Mouse (Mus musculus) cerebellum, adult 18-20 months (tissue): ENCODE data around the gene Snx10.

Experiments used
- DNase-seq, 2 experiments: peaks; one replicate each; pipeline ENCODE4 v3.0.0; 2021

Gene Snx10

DNA sequence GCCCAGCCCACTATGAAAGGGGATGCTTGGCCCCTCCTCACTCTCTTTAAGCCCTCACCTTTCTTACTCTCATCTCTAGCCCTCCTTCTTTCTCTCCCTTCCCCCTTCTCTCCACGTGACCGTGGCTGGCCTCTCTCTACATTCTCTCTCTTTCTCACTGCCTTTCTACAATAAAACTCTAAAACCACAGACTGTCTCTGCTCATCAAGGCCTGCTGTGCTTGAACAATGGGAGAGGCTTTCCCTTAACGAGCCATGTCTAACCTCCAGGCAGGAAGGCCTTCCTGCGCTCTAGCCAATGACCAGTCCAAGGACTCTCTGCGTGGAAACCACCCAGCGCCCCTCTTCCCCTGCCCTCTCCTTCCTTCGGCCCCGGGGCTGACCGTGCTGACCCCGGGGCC lies 11.9 kb downstream of the Snx10 start:
- no peak for DNase-seq

DNA sequence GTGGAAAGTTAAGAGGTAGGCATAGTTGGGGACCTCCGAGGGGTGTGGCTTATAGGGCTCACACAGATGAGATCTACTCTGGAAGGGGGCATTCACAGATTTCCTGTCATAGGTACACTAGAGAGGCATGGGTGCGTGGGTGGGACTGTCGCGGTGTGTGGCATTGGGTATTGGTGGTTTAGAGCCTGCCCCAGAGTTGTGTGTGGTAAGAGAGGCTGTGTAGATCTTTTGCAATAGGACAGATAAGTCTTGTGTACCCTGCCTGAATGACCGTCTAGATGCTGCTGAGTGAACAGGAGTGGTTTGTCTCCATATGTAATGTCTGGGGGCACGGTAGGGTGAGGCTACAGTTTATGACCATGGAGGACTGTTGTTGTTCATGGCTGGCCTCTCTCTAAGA lies 16.8 kb downstream of the Snx10 start:
- DNase-seq = no peak

DNA sequence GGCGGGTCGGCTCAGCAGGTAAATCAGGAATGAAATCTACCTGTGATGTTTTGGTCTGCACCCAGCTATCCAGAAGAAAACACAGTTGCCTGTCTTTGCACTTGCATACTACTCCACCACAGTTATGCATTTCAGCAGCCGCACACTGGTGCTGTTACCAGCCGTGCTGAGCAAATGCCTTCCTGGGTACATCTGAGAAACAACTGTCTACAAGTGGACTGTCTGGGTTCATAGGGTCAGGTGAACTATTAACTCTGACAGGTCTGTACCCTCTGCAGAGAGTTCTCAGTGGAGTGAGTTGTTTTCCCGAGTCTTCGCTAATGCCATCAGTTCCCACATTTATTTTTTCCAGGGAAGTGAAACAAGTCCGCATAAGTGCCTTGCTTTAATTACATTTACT lies 17.7 kb downstream of the Snx10 start:
- DNase-seq = no peak

DNA sequence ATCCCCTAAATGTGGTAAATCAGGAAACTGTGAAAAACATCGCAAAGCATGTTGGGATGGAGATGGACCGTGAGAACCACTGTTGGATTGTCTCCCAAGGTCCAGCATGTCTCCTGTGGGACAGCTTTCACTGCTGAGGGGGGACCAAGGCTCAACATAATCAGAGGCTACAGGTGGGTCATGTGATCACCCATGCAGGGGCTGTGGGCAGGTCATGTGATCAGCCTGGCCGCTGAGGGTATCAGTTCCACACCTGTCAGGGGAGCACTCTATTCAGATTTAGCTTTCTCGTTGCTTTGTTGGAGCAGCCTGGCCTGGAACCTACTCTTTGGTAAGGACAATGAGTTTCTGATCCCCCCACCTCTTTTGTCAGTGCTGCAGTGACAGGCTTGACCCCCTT lies 18.4 kb downstream of the Snx10 start:
- no peak for DNase-seq

DNA sequence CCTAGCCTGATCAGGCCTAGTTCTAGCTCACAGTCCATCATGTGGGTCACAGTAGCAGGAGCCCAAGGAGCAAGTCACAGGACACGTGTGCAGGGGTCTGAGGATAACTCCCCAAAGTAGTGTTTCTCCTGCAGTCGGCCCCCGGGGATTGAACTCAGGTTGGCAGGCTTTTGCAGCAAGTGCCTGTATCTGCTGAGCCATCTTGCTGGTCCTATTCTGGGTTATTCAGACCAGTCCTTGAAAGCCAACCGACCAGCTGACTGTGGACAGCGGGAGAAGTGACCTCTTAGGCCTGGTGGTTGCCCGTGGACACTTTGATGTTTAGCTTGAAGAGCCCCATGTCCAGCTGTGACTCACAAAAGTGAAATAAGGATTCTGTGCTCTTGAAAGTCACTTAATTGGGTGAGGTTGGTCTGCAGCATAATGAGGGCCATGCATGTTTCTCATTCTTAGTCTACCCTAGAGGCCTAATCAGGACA lies 20.0 kb downstream of the Snx10 start:
- no peak for DNase-seq

DNA sequence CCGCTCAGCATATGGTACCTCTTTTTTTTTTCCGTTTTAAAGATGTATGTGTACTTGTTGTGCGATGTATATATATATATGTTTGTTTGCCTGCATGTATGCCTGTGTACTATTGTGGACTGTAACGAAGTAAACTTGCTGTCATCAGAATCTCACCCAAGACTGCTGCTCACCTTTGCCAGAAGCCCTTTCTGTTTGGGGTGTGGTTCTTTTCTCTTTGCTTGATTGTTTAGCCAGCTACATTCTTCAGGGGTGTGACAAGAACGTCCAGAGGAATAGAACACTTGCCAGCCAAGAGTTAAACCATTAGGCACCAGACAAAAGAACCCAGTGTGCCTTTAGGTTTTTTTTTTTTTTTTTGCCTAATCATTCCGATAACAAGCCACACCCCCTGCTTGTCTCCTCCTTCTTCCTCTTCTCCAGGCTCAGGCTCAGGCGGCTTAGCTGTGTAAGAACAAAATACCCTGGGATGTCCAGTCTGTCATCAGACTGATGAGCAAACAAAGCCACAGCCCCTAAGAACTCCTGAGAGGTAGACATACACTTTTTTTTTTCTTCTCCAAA lies 20.5 kb downstream of the Snx10 start:
- no peak for DNase-seq

DNA sequence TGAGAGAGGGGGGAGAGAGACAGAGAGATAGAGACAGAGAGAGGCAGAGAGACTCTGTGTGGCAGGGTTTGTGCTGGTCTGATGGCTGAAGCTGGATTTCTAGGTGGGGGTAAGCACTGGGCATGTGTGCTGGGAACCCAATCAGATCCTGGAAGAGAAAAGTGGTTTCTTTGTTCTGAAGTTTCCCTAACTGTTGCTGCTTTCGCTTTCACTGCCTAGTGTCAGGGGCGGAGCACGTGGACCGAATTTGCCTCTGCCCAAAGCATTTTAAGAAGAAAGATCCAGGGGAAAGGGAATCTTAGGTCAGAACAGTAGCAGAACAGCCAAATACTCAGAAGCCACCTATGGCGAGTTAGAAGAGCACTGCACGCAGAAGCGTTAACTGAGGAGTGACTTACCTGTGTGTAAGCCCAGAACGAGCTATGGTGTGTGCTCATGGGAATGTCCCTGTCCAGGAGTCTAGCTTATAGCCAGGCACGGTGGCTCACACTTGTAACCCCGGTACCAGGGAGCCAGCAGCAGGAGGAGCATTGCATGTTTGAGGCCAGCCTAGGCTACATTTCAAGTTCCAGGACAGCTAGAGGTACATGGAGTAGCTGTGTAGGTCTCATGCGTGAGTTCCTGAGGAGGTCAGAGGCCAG lies 21.6 kb downstream of the Snx10 start:
- no peak for DNase-seq

DNA sequence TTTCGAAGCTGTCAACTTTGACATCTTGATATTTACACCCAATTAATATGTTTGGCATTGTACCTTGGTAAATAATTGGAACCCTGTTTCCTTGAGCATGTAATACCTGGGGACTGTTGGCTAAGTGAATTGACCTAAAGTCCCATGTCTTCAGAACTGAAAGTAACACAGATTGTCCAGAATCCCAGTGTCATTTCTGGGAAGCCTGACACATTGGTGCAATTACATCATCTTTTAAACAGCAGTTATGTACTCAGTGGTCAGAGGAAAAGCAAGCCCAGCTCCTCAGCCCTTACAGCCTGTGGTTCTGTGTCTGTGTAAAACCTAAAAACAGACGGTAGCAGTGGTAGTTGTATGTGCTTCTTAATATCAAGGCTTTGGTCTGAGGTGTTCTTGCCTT lies 22.4 kb downstream of the Snx10 start:
- DNase-seq = no peak

DNA sequence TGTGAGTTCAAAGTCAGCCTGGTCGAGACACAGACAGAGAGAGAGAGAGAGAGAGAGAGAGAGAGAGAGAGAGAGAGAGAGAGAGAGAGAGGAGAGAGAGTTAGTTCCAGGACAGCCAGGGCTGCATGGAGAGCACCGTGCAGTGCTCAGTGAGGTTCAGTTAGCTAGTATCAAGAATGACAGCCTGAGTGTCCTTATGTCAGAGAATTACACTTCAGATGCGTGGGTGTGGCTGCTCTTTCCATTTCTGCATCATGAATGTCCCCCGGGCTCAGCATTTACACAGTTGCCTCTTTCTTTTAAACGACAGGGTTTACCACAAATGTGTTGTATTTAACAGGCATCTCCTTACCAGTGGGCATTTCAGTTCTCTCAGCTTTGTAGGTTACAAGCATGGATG lies 25.1 kb downstream of the Snx10 start:
- DNase-seq = no peak

DNA sequence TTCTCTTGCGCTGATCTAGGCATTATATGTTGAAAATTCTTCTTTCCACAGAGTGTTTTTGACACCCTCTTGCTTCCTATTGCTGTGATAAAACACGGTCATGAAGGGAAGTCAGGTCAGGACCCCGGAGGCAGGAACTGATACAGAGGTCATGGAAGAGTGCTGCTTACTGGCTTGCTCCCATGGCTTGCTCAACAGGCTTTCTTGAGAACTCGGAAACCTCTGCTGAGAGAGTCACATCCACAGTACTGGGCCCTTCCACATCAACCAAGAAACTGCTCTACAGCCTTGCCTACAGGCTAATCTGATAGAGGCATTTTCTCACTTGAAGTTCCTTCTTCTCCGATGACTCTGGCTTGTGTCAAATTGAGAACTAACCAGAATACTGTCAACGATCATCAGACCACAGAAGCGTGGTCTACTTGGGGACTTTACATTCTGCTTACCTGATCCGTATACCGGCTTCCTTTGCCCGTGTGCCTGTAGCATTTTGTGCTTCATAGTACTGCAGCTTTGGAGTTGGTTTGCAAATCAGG lies 27.6 kb downstream of the Snx10 start:
- DNase-seq = no peak

DNA sequence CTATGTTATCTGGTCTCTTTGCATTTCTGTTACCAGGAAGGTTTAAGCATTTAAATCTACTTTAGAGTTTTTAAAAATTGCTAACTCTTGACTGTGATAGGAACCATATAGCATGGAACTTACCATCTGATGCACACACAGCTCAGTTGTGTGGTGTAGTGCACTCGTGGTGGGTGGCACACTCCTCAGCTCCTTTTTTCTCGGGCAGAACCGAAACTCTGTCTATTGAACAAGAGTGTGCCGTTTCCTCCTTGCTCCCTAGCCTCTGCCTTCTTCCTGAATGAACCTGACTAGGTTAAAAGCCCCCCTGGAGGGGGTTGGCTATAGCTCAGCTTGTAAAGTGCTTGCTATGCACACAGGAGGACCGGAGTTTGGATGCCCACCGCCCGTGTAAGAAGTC lies 32.9 kb downstream of the Snx10 start:
- DNase-seq = no peak

DNA sequence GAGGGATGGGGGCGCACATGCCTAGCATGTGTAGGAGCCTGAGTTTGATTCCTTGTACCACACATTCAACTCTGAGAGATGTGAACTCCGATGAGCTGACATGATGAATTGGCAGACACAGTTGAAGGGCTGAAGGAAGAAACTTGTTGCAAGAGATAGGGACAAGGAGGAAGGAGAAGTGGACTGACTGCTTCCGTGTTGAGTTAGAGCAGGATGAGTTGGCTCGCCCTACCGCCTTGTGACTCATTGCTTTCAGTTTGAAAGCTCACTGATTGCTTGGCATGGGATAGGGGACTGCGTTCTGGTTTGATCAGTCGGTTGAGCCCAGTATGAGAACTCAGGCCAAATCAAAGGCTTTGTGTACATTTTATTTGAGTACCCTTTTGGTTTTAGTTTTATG lies 34.6 kb downstream of the Snx10 start:
- no peak for DNase-seq

DNA sequence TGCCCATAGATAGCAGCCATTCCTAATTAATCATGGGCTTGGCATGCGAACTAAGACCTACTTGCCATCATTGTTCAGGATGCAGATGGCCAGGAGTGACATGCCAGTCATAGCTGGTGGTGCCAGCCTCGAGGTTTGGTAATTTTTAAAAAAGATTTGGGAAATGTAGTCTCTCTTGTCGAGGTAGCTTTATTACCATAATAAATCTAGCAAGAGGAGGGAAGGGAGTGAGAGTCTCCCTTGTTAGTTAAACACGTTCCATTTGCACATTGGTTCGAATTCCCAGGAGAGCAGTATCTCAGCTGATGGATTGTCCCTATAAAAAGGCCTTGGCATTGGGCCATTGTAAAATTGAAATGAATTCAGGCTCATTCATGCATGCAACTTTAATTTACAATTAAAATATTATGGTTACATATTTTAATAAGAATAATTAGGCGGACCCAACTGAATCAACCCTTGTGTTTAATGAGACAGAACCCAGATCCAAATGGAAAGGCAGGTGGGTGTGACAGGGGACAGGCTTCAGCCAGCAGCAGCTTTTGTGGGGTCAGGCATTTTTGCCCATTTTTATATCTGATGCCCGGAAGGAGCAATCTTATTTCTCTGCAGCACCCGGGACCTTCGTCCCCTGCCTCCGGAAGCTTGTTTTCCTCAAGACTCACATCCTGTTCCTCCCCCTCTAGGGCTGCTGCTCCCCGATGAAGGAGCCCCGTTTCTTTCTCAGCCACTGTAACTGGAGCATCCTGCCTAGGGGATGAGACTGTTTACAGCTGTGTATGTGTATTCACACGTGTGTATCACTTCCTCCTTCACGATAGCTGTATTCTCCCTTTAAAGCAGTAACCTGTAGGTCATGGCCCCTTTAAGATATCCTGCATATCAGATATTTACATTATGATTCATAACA lies 43.3 kb downstream of the Snx10 start:
- peak in 1 of 2 experiments; percentile 34 for DNase-seq

DNA sequence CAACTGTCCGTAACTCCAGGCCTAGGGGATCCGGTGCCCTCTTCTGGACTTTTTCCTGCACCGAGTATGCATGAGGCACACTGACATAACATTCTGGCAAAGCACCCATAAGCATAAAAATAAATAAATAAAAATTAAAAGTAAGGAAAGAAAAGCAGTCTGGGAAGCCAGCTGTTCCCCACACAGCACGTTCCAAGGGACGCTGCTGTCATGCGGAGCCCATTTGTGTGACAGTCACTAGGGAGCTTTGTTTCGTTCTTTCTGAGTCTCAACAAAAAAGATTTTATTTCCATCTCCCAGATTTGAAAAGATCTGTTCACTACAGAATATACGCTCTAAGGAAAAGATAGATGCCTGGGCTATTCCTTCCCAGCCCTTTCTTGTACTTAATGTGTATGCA lies 45.4 kb downstream of the Snx10 start:
- DNase-seq = no peak

DNA sequence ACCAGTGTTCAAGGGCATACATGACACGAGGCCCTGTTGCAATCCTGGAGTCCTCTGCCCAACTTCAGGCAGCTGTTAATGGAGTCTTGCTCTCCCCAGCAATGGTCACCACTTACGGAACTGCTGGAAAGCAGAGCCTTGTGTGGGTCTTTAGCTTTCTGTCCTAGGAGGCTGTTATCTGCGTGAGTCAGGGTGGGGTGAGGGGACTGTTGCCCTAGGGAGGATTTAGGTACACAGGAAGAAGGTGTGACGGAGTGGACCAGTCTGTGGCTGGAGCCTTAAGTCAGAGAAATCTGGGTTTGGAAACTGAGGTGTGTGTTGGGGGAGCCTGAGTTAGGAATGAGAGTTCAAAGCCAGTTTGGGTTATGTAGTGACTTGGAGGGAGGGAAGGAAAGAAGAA lies 49.4 kb downstream of the Snx10 start:
- DNase-seq = no peak

DNA sequence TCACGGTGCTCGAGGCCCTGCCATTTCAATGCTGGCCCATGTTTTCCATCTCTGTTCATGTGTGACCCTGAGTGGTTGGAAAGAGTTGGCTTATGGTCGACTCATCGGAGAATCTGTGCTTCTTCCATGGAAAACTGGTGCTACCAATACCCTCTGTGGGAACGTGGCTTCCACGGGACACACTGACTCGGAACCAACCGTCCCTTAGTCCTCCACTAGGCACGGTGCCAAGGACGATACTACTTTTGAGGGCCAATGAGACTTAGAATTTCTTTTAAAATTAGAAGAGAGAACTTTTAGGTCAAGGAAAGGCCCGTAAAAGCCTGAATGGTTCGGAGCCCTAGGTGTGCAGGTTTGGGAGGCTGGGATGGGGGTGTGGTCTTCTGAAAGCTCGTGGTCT lies 50.4 kb downstream of the Snx10 start:
- no peak for DNase-seq

DNA sequence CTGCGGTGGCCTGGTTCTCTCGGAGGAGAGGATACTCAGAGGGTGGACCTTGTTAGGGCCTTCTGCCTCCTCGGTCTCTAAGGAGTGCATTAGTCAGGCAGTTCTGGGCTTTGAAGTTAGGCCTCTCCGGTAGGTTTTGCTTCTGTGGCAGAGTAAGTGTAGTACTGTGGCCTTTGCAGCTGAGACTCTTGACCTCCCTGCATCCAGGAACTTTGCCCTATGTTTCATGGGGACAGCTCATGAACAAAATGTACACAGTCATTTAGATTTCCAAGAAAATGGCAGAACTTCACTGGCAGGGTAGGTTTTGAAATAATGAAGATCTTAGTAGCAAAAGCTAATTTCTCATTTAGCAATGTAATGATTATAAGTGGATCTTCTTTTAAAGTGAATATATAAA lies 54.7 kb downstream of the Snx10 start:
- DNase-seq = no peak

DNA sequence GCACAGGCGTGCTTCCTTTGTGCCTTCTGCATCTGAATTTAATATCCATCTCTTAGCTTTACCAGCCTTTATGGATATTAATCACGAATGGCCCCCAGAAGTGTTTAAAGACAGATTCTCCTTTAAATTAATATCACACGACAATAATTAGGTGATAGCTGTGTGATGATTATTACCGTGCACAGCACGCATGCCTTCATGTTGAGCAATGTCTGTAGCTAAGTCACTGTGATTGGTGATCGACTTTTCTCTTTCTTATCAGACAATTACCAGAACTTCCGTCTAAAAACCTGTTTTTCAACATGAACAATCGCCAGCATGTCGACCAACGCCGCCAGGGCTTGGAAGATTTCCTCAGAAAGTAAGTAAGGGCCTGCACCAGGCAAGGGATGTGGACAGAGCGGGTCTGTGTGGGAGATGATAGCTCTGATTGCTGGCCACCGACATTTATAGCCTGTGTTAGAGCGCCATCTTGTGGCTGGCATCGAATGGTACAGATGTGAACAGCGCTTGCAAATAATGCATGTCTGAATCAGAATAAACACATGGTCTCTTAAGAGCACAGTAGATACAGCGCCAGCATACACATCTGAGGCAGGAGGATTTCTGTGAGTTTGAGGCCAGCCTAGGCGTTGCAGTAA lies 56.5 kb downstream of the Snx10 start:
- DNase-seq = peak; percentile 77 to 88

DNA sequence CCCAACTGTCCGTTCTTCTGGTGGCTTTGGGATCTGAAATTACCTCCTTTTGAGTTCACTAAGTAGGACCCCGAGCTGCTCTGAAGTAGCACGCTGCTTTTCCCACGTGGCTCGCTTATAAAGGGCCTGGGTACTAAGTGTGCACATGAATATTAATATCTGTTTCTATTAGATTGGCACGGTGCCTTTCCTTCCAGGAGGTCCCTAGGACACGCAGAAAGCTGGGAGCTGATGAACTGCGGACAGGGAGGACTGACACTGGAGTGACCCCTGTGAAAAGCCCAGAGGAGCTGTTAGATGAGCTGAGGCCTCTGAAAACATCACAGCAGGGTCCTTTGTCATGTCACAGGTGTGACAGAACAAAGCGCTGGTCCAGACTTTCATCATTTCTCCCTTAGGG lies 57.7 kb downstream of the Snx10 start:
- DNase-seq = no peak

DNA sequence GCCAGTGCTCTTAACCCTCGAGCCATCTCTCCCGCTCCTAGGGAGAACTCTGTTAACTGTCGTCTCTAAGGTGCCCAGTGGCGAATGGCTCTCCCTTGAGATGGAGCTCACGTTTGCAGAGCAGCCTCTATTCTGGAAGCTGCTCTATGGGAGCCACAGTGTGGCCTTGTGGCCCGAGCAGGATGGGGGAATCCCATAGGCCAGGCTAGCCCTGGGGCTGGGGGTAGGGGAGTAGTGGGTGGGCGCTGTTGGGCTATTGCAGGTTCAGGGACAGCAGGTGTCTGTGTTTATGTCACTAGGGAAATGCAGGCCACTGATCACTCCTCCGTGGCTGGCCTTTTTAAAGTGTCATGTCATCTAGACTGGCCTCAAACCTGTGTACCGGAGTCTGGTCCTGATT lies 58.4 kb downstream of the Snx10 start:
- no peak for DNase-seq

DNA sequence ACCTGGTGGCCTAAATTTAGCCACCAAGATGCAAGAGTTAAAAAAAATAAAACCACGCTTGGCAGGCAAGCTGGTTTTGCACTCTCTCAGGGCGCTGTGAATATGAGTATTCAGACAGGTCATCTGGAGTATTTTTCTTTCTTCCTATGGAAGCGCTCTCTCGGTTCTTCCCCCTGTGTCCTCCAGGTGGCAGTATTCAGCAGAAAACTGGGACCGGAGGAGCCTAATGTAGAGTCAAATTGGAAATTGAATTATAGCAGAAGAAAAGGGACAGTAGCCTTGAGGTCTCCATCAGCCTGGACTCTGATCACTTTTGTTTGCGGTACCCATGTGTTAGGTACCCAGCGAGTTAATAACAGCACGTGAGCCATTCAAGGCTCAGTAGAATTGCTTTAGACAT lies 62.3 kb downstream of the Snx10 start:
- DNase-seq = peak; percentile 80

DNA sequence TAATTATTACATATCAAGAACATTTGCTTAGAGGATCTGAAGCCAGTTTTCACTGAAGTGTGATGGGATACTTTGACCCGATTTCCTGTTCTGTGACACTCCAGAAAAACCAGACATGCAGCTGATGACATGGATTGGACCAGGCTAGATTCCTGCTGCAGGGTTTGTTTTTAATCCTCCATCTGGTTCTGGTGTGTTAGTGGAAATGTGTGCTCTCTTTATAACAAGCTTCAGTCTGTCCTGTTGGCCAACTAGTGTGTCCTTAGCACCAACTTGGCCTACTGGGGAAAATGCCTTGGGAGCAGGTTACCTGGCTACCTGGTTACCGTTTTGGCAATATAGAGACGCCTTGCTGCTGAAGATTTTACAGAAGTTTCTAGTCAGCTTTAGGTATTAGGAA lies 63.6 kb downstream of the Snx10 start:
- DNase-seq = no peak

DNA sequence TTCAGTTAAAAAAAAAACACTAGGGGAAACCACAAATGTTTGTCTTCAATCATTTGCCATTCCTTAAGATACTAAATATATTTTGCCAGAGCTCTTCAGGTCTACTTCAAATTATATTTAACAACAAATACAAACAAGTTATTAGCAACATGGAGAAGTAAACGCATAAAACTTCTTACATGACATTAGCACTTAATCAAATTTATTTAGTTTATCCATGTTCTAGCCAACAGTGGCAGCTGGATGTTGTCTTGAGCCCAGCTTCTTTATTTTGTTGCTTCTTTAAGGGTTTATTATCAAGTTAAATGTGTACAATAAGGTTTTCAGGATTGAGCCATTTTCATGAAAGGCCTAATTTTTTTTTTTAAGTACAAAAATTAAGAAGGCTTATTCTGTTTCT lies 67.6 kb downstream of the Snx10 start:
- DNase-seq = no peak
